Mouse (Mus musculus) liver, adult 2 months (tissue): ENCODE measurements around the gene Nfkbie.

Experiments
- CTCF ChIP-seq: fragments of 200-500 bp; IDR thresholded peaks from 2 replicates; pipeline ENCODE4 v1.5.1; 2011; ENCODE audit warnings: low read depth, low read length, control low read depth
- POLR2A ChIP-seq: fragments of 200-500 bp; IDR thresholded peaks from 2 replicates; pipeline ENCODE4 v1.6.1; 2011; ENCODE audit warnings: low read length, control low read depth; ENCODE audit not compliant: insufficient read depth; ENCODE audit errors: extremely low read depth

DNA sequence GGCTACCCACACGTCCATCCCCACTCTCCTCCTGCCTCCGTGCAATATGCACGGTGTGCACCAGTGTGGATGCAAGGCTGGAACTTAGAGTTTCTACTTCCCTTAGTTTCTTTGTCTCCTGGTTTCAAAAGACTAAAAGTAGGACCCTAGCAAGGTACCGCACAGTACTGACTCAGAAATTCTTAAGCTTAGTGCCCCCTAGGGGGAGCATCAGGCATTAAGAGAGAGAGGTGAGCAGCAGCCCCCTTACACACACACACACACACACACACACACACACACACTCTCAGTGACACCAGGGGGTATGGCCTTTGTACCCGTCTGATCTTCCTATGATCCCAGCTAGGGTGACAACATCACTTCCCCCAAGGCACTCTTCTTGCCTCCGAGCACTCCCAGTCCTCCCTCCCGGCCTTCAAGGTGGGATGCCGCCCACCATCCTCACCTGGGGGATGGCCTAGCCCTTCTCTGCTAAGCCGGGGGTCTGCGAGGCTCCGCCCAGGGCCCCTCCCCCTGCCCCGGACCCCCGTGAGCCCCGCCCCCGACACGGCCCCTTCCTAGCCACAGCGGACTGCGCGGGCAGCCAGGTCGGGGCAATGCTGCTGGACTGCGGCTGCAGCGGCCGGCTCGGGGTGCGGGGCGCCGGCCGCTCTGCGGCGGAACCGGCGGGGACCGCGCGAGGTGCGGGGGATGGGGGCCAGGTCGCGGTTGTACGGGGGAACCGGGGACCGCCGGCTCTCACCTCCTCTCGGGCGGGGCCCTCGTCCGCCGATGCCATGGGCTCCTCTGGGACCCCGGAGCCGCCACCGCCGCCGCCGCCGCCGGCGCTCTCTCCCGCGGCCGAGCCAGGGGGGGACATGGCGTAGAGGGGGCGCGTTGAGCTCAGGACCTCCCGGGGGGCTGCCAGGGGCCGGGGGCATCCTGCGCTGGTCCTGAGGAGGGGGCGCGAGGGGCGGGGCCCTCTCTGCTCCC lies 6.7 kb upstream of the Nfkbie start:
- no peak for TF ChIP-seq CTCF
- TF ChIP-seq POLR2A: no peak
